Mouse (Mus musculus) cerebellum, adult 11 months (tissue): ENCODE measurements around the gene Tma7.
A peak's percentile ranks its signal among the peaks of the same experiment; 100 is the strongest.

Experiments used
- DNase-seq: peaks from one replicate; pipeline ENCODE4 v3.0.0; 2022

Tma7 gene

DNA sequence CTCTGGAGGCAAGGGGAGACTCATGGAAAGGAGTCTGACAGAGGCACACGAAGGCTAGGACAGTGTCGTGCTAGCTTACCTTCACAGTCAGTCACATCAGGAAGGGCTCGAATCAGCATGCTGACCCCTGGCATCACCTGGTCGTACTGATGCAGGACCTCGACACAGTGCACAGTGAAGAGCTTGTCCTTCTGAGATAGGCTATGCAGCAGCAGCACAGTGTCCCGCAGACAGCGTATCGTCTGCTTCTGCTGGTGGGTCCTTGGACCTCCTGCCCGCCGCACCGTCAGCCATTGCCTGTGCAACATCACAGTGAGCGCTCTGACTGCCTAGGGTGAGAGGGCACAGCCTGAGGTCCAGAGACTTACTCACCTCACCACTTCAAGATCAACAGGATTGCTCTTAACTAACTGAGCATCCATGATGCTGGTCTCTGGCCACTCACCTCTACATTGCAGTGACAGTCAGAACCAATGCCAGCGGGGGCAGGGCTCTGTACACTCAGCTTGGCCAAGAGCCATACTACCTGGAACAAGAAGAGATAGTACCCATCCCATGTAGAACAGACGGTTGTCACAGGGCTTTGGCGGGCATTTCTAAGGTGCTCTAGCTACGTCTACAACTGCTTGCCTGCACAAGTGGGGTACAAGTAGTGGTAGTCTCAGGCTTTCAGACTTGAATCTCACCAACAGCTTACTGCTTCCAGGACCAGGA, 22.0 kb downstream of the Tma7 start:
- no peak for DNase-seq

DNA sequence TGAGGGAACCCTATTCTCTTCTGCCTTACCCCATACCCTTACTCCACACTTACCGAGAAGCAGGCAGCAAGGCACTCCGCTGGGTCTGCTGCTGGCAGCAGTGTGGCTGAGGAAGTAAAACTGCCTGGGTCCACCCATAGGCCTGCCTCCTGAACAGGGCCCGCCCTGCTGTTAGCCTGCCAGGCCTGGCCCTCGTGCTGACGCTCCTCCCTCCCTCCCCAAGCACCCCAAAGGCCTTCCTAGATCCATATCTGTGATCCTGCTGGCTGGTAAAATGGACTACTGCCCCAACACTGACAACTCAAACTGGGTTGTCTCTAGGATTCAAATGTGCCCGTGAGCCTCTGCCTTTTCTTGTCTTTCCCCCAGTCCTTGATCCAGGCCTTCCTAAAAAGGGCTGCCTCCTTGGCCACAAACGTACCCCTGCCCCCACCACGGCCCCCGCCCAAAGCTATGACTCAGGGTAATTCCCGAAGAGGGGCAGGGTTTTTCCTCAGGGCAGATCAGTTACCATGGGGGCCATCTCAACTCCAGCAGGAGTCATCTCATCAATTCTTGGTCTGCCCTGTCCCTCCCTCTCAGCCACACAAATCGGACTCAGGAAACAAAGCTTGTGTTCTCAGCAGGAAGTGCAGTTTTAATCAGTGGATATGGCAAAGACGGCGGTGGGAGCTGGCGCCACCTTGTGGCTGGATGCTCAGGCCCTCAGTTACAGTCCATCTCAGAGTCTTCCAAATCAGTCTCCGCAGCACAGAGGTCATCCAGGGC, 23.1 kb downstream of the Tma7 start, which contains the start of gene Trex1:
TSS of gene Trex1 (minus strand) at position 599 of the 768 bp plus-strand sequence.
- peak; percentile 84 for DNase-seq

DNA sequence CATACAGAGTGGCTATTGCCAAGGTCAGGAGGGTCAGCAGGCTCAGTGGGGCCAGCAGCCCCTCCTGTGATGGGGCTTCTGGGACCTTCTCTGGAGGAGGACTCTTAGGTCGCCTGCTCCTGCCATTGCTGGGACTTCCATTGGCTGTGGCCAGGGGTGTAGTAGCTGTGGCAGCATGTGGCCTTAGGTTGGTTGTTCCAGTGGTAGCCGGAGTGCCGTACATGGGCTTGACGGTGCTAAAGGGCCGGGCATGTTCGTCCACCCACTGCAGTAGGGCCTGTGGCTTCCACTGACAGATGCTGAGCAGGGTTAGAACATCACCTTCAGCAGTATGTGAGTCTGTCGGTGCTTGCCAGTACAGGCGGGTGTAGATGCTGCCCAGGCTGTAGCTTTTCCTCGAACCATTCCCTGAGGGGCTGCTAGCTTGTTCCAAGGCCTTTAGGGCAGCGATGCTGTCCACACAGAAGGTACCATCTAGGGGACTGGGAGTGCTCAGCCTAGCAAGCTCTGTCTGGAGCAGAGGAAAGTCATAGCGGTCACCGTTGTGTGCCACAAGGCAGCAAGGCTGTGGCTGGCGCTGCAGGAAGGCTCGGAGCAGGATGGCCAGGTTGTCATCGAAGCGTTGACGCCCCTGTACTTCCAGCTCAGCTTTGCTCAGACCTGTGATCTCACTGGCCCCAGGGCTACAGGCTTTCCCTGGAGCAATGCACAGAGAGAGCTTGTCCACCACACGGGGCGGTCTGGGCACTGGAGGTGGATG, 24.2 kb downstream of the Tma7 start:
- no peak for DNase-seq

DNA sequence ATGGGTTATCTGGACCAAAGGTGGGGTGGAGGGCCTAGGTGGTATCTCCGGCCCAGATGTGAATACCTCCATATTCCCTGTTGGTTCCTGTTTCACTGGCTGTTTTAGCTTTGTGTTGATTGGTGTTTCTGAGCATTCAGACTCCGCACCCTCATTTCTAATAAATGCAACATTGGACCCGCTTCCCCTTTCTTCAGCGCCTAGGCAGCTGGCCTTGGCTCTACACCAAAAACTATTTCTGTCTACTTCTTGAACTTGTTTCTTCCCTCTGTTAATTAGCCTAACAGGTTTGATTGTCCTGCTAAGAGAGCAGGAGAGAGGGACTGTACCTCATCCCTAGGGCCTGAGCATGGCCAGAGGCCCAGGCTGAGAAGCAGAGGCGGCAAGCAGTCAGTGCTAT, 24.8 kb downstream of the Tma7 start:
- DNase-seq = no peak

DNA sequence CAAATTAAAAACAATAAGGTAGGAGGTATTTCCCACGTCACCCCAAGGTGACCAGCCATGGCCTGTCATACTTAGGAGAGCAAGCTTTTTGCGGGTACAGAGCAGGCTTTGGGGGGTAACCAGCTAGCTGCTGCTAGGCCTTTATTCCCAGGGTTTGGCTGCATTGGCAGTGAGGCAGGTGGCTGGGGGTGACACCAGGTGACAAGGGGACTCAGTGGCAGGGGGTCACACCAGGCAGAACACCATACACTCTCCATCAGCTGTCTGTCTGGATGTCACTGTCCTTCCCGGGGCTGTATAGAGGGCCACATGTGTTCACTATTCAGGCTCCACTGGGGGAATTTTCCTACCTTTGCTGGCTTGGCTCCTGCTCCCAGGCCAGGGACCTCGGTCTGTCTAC, 25.5 kb downstream of the Tma7 start:
- no peak for DNase-seq

DNA sequence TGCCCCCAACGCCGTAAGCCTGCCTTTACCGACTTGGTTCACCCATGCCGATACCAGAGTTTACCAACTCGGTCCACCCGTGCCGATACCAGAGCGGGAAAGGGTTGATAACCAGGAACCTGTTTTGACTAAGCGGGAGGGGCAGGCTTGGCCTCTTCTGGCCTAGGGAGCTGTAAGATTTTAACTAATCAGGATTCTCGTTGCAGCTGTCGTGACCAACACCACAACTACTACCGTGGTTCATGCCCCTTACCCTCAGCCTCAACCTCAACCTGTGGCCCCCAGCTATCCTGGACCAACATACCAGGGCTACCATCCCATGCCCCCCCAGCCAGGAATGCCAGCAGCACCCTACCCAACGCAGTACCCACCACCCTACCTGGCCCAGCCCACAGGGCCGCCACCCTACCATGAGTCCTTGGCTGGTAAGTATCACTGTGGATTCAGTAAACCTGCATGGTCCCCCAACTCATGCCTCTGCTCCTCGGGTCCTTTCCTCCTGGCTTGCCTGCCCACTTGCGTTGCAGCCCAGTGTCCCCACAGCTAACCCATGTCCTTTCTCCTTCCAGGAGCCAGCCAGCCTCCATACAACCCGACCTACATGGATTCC, 26.2 kb downstream of the Tma7 start:
- no peak for DNase-seq

DNA sequence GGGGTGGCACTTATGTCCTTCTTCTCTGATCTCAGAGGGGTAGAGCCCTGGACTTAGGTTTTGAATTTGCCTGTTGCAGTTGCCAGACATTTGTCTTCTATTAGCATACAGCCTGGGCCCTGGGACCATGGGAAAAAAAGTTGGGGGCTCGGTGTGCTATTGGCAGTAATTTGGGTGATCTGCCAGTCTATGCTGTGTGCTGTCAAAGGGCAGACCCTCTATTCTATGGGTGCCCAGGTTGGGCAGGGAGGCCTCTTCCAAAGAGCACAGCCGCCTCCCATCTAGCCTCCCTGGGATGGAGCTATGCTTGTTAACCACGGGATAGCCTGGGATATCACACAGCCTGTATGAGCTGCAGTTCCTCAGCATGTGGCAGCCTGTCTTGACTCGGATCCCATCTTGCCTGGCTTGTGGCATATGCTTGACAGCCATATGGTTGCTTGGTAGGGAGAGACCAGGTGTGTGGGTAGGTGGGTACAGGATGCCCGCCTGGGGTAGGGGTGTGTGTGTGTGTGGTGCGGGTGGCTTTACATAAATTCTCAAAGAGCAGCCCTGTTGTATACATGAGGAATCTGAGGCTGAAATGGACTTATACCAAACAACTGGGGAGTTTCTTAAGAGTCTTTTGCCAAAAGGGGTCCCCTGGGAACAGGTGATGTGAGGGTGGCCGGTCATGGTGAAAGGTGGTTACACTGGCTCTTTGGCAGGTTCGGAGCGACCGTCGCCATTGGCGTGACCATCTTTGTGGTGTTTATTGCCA, 26.9 kb downstream of the Tma7 start:
- DNase-seq = no peak

DNA sequence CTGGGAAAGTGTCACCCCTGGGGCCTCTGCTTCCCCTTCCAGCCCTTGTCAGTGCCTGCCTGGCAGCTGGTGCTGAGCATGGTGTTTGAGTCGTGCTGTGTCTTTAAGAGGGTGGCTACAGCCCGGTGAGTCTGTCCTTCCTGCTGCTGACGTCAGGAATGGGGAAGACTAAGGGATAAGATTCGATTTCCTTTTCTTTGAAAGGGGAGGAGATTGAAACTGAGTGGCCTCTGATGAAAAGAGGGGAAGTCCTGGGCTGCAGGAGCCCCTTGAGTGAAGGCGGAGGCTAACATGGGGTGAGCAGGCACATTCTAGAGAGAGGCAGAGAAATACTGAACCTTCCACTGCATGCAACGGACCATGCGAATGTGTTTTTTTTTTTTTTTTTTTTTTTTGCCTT, 27.7 kb downstream of the Tma7 start:
- DNase-seq = no peak

DNA sequence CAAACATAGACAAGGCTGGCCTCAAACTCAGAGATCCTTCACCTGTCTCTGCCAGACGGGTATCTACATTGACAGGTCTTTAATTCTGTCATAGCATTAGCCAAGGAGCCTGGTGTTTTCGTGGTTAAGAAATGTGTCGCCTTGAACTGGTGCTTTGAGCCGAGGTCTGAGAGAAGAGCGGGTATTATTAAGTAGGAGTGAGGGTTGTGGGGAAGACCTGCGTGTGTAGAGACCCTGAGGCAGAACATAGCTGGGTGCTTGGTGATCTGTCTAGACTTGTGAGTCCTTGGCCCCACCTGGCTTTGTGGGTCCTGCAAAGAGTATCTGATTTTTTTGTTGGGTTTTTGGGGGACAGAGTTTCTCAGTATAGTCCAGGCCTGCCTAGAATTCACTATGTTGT, 28.5 kb downstream of the Tma7 start:
- no peak for DNase-seq

DNA sequence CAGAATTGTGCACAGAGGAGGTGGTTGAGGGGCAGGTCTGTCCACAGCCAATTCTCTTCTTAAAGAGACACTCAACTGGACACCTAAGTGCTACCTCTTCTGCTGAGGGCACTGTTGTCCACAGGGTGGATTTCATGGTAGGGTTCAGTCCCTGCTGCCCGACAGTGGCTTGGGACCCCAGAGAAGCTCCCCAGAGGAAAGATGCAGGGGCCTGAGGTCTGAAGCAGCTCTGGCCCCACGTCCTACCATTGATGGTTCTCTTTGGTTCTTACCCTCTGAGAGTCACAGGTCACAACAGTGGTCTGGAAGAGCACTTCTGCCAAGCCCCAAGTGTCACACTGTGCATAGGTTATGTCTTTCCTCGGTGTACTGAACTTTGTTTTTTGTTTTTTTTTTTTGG, 29.0 kb downstream of the Tma7 start:
- no peak for DNase-seq

DNA sequence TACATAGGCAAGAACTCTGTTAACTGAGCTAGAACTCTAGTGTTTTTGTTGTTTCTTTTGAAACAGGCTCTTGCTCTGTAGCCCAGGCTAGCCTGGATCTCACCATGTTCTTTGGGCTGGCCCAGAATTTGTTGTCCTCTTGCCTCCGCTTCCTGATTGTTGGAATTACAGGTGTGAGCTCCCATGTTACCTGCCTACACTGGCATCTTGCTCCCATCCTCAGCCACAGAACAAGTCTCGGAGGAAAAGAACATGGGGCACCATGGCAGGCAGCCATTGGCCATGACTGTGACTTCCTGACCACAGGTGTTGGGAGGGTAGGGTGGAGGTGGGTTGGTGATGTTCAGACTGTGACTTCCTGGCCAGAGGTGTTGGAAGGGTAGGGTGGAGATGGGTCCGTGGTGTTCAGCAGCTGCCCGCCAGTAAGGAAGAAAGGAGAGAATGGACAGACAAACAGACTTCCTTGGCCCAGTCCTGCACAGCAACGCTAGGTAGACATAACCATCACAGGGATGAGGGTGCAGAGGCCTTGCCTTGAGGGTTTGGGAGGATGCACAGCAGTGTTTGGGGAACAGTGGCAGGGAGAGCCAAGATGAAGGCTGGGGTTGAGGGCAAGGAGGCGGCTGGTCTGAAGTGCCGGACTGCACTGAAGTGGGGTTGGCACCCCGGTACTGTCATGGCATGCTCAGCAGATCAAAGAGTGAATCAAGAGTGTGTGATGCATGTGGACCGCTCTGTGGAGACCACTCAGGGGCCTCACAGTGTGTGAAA, 29.7 kb downstream of the Tma7 start:
- DNase-seq = no peak

DNA sequence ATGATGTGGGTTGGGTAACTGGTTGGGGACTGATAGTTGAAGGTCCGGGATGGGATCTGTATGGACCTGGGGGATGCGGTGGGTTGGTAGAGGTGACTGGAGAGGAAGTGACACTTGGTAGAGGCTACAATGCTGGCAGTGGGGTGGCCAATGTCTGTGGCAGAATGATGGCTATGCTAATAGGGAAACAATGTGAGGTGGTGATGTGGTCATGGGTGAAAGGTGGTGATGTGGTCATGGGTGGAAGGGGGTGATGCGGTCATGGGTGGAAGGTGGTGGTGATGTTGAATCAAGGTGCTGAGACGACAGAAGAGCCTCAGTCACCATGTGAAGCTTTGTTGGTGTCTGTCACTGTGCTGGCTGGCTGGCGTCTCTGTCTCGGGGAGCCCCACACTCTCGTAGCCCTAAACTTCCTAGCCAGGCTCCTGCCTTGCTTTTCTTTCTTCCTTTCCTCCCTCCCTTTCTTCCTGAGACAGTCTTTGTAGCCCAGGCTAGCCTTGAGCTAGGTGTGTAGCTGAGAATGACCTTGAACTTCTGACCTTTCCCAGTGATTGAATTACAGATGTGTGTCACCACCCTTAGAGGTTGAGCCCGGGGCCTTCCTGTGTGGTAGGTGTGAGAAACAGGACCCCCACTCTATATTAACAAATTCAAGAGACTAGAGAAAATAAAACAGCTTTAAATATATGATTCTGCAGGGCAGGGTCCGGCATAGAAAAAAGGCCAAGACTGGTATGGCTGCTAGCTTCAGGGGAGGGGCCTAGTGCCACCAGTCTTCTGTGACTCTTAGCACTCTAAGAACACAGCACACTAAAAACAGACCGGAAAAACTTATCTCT, 30.5 kb downstream of the Tma7 start:
- DNase-seq = no peak

DNA sequence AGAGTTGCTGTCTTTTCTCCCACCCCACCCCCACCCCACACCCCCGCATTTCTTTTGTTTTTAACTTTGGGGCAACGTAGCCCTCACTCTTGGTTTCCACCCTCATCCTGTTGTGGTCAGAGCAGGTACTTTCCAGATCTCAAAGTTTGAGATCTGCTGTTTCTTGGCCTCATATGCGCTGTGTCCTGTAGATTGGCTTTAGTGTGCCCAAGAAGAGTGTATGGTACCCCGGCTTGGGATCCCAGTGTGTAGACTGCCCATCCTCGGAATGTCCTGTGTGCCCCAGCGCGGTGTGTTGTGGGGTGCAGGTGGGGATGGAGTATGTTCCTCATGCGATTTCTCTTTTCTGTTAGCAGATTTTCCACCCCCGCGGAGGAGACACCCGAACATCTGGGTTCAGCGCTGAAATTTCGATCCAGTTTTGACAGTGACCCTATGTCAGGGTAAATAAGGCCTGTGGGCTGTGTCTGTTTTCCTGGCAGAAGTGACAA, 31.3 kb downstream of the Tma7 start:
- no peak for DNase-seq

DNA sequence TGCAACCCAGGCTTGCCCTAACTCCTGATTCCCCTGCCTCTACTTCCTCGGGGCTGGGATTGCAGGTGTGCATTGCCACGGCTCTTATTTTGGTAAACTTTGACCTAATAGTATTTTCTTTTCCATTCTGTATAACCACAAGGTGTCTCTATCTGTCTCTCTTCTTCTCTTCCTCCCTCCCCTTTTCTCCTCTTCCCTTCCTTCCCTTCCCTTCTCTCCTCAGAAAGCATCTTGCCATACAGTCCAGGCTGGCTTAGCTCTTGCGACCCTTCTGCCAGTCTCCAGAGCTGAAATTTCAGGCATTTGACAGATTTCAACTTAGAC, 31.8 kb downstream of the Tma7 start:
- DNase-seq = no peak

DNA sequence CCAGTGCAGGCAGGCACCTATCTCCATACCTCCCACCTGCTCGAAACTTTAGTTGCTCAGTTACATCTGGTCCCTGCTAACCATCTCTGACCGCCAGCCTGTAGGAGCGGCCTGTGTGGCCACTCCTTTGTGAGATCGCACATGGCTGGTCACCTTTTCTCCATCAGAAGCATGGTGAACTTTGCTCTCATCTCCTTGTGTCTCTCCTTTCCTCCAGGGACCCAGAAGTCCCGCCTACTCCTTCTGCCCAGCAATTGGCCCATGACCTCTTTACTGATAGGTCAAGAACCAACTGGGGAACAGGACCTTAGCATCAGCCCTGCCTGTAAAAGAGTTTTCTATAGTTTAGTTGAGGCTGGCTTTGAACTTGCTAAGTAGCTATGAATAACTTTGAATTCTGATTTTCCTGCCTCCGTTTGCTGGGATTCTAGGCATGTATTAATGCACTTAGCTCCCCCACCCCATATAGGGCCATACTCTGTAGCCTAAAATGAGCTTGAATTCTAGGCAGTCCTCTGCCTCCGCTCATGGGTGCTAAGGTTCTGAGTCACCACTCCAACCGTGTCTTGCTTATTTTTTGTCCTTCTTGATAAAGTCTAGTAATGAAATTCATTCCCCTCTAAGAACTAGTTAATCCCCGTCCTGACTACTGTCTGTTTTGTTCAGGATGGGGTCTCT, 32.3 kb downstream of the Tma7 start:
- no peak for DNase-seq

DNA sequence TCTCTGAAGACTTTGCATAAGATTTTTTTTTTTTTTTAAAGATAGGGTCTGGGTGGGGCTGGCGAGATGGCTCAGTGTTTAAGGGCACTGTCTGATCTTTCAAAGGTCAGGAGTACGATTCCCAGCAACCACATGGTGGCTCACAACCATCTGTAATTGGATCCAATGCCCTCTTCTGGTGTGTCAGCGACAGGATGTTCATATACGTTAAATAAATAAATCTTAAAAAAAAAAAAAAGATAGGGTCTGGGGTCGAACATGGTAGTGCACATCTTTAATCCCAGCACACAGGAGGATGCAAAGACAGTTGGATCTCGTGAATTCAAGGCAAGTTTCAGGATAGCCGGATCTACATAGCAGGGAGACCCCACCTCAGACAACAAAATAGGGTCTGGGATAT, 33.1 kb downstream of the Tma7 start:
- no peak for DNase-seq

DNA sequence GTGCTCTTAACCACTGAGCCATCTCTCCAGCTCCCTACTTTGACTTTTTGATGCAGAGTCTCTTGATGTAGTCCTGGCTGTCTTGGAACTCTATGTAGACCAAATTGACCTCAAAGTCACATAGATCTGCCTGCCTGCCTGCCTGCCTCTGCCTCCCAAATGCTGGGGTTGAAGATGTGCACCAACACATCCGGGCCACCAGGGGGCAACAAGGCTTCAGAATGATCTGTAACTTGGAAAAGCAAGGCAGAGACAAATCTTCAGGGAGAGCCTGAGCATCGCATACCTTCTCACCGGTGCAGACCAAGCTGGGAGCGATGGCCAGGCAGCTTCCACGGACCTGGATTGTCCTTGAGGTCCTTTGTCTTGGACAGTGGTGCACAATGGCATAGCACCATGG, 36.1 kb downstream of the Tma7 start:
- no peak for DNase-seq

DNA sequence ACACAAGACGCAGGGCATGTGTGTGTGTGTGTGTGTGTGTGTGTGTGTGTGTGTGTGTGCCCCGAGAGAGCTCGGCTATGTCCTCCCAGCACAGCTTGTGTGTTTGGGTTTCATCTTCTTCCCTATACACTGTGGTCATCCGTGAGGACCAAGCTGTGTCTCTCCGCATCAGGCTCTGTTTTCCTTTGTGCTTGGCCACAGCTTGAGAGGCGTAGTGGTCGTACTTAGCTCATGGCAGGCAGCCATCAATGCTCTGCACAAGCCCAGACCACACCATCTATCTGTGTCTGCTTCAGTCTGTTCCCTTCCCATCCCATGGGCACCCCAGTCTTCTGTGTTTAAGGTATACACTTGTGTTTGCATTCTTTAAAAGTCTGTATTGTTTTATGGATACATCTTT, 41.0 kb downstream of the Tma7 start:
- no peak for DNase-seq

DNA sequence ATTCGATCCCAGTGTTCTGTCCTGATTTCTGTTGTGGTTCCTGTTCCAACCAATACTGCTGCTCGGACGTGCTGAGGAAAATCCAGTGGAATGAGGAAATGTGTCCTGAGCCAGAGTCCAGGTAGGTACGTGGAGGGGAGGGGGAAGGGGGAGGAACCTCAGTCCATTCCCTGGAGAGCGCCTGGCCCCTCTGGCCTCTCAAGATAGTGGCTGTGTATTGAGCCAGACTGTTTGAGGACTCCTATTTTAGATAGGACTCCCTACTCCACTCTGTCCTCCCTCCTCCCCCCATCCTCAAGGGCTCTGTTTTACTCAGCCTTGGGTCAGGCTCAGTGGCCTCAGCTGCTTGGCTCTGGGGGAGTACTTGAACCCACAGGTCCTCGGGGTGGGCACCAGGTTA, 41.5 kb downstream of the Tma7 start:
- no peak for DNase-seq

DNA sequence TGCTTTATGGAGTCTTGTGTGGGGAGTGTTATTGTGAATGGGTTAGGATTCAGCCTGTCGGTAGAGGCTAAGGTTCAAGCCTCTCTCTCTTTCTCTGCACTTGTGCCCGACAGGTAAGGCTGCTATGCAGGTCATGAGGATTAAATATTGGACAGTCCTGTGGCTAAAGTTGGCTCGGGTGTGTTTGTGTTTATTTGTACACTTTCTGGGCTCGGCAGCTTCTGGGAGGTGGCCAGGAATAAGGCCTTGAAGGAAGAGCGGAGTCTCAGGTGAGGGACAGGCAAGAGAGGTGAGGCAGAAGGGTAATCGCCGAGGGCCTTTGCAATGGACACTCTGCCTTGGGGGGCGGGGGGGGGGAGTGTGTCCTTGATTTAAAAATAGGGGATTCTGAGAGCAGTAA, 42.2 kb downstream of the Tma7 start:
- no peak for DNase-seq
